Mouse (Mus musculus): ENCODE data around the gene Snap91. TPM values are rescaled to one million over a fixed set of nuclear protein-coding genes. Genes with fewer than 3 reads are reported as not detected.

Gene Snap91
- not detected for total RNA-seq (2023)

DNA sequence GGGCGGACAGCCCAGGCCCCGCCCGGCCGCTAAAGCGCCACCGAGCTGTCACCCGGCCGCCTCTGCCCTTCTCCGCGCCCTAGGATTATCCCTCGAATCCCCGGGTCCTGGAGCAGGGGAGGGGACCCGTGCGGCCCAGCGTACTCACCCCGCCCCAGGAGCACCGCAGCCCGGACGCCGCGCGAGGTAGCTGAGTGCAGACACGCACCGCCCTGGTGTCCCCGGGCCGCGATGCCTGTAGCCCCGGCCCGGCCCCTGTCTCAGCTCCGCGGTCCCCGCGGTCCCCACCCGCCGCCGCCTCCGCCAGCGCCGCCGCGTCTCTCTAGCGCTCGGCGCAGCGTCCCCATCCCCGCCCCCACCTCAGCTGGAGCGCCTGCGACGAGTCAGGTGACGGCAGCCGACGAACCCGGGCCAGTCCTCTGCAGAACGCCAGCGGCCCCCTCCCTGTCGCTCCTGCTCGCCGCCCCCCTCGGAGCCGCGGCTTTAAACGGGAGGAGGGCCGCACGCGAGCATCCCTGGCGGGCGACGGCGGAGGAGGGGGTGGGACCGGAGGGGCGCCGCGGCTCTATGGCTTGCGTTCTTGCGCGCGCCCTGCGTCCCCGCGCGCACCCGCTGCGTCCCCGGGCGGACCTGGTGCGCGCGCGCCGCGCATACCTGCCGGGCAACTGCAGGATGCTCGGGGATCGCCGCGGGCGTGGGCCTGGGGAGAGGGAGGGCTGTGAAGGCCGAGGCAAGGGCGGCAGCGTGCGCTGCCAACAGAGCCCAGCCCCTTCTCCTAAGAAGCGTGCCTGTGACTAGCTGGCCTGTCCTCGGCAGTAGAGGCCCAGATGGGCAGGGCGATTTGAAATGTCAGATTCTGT lies at the start of gene Snap91:
TSS of gene Snap91 (minus strand) at position 542 of the 860 bp plus-strand sequence.

DNA sequence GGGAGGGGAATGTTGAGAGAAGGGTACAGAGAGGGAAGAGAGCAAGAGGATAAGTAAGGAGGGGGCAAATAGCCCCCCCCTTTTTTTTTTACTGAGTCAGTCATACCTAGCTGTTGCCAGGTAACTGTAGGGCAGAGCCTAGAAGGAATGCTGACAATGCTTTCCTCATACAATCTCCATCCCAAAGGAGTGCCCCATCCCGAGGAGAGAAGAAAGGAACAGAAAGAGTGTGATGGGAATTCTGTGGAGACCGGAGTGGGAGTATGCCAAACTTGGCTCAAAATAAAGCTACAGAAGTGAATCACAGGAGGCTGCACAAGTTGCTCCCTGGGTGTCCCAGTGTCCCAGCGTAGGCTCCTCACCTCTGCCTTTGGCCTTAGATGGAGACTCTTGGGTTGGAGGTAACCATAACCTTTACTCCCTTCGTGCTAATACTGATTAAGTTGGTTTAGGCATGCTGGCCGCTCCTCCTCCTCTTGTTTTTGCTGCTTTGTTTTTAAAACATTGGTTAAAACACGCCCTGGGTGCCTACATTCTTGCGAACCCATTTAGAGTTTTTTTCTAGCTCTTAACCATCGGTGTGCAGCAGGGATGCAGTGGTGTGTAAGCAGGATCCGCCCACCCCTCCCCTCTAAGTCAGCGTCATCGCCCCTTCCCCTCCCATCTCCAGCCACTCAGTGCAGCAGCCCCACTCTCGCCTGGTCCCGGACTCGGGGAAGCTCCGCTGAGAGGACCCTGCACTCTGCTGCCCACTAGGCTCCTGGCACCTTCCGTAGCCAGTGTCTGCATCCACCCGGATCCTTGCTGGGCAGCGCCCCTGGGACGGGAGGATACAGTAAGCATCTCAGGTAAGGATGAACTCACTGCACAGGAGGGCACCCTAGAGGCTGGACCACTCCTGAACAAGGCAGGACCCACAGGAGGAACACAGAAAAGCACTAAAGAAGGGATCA lies 137.2 kb downstream of the Snap91 start, which contains the start of gene Prss35:
TSS of gene Prss35 (plus strand) at position 691 of the 953 bp plus-strand sequence.

Other genes starting within 250 kb of the Snap91 start
- not detected for gene Me1, start 184.7 kb downstream of the Snap91 start, total RNA-seq (2023)
- gene Prss35, start 137.0 kb downstream of the Snap91 start, total RNA-seq (2023): not detected
- gene Ripply2, start 134.9 kb upstream of the Snap91 start, total RNA-seq (2023): not detected
- gene Cyb5r4, start 141.4 kb upstream of the Snap91 start, total RNA-seq (2023): 53.6 TPM

Measured in CD4-positive naive resting alpha-beta T cell, adult 76 days (primary cell).